Mouse (Mus musculus): ENCODE results near the gene Qrich1.

- TF ChIP-seq CHD2 (IDR thresholded peaks at IDR 0.05; ENCODE audit: low read depth, low read length), result no peak
- no peak for TF ChIP-seq ZC3H11A (IDR thresholded peaks at IDR 0.05; ENCODE audit: borderline replicate concordance, low read depth, low read length)
- no peak for TF ChIP-seq HCFC1 (IDR thresholded peaks at IDR 0.05; ENCODE audit: borderline replicate concordance, insufficient read depth, low read length)
- TF ChIP-seq ZNF384 (IDR thresholded peaks at IDR 0.05; ENCODE audit: low read depth, low read length), result no peak
These were observed 42.1 kb upstream of the Qrich1 start for GRCm38 (mm10) chr9:108474528-108474927.
